Mouse (Mus musculus): ENCODE results near the gene AI413582. TPM values are rescaled to one million over a fixed set of nuclear protein-coding genes. Genes with fewer than 3 reads are reported as not detected.

Gene AI413582
- polyA plus RNA-seq, 1 experiment from 2014 or later, result 21.4 TPM

- H3K9me3 ChIP-seq, result no peaks in the 10 kb centered on the region
- H3K36me3 ChIP-seq, result no peaks in the 10 kb centered on the region
- peak overlapping the region; percentile 100 for H3K4me2 ChIP-seq
- no peak overlapping the region for H3K27ac ChIP-seq
- peaks cover 18% of the 10 kb centered on the region for H3K4me1 ChIP-seq
- peaks cover 98% of the 10 kb centered on the region for H3K27me3 ChIP-seq
- peak overlapping the region; percentile 60 for H3K4me3 ChIP-seq
- WGBS, result 30% methylated on average over 27 of the region's 27 CpGs
- H3K9ac ChIP-seq, result no peak overlapping the region
- no peak for ATAC-seq (ENCODE audit: insufficient number of reproducible peaks, insufficient read depth, low FRiP score, low TSS enrichment, low read depth)
These were observed 51.4 kb downstream of the AI413582 start for GRCm38 (mm10) chr17:27513916-27514762.

Other genes starting within 250 kb of the AI413582 start
- gene Grm4, start 44.4 kb downstream of the AI413582 start, polyA plus RNA-seq (2015; fragmentation: Nextera tagmentation; extraction: Ambion mirVana), result 0.25 and 0.38 TPM in 2 replicates
- gene Hmga1, start 9.3 kb downstream of the AI413582 start, polyA plus RNA-seq (2015; fragmentation: Nextera tagmentation; extraction: Ambion mirVana), result 227 and 258 TPM in 2 replicates
- gene Nudt3, start 57.7 kb upstream of the AI413582 start, polyA plus RNA-seq (2015; fragmentation: Nextera tagmentation; extraction: Ambion mirVana), result 116 and 117 TPM in 2 replicates
- not detected in 2 replicates for gene RPS10-NUDT3, start 69.5 kb upstream of the AI413582 start, polyA plus RNA-seq (2015; fragmentation: Nextera tagmentation; extraction: Ambion mirVana)
- 1,114 and 1,137 TPM in 2 replicates for gene Rps10, start 70.9 kb upstream of the AI413582 start, polyA plus RNA-seq (2015; fragmentation: Nextera tagmentation; extraction: Ambion mirVana)
- 5.4 and 7.2 TPM in 2 replicates for gene Pacsin1, start 89.8 kb upstream of the AI413582 start, polyA plus RNA-seq (2015; fragmentation: Nextera tagmentation; extraction: Ambion mirVana)
- gene Spdef, start 163.2 kb upstream of the AI413582 start, polyA plus RNA-seq (2015; fragmentation: Nextera tagmentation; extraction: Ambion mirVana), result 0.28 TPM in 1 of 2 replicates, not detected in the other